Mouse (Mus musculus): ENCODE results near the gene Psmb11.

Gene Psmb11

DNA sequence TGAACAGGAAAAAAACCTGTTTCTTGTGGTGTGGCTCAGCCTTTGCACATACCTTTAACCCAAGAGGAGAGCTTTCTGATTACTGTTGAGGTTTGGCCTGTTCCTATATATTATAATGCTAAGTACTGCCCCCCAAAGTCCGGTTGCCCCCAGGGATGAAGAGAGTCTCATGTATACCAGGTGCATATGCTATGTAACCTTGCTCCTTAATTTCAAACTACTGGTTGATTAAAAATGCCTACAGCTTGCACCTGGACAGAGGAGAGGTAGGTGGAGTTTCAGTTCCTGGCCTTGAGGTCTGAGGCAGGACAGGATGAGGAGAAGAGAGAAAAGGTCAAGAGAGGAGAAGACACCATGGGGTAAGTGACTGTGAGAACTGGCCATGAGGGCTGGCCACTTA is at the start of gene Psmb11:
TSS of gene Psmb11 (plus strand) at position 301 of the 400 bp plus-strand sequence.
- no peak for DNase-seq (ENCODE audit: low spot score in 2 of 2)

DNA sequence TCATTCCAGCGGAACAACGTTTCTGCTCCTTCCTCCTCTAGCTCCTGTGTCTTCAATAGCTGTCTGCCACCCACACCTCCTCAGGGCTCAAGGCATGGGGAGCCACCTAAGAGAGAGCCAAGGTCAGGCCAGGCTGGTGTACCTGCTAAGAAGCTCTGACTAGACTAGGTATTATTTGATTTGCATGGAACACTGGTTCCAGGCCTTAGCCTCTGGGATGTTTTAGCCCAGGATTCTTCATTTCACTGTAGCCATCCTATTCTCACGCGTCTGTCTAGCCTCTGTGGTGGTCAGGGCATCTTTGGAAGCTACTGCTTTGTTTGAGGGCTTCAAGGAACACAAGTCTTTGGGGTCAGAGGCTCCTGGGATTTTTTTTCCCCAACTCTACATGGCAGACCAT is 49.1 kb upstream of the Psmb11 start:
- DNase-seq (ENCODE audit: low spot score in 2 of 2), result no peak

- DNase-seq (ENCODE audit: low spot score in 2 of 2), result no peak
These were observed 48.2 kb upstream of the Psmb11 start for GRCm38 (mm10) chr14:54572790-54573736.

DNA sequence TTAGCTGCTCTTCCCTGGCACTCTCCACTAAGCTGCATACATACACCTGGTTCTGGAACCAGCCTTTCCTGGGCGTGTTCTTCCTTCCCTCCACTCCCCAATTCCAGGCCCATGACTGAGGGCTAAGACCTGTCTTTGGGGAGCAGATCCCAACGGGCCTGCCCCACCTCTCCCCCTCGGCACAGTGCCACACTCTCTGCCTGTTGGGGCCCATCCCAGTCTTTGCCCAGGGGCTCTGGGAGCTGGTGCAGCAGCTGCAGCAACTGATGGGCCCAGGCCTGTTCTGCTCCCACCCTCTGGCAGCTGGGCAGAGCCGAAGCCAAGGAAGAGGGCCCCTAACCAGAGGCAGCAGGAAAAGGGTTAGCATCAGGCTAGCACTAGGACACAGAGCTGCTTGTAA is 47.0 kb upstream of the Psmb11 start:
- no peak for DNase-seq (ENCODE audit: low spot score in 2 of 2)

DNA sequence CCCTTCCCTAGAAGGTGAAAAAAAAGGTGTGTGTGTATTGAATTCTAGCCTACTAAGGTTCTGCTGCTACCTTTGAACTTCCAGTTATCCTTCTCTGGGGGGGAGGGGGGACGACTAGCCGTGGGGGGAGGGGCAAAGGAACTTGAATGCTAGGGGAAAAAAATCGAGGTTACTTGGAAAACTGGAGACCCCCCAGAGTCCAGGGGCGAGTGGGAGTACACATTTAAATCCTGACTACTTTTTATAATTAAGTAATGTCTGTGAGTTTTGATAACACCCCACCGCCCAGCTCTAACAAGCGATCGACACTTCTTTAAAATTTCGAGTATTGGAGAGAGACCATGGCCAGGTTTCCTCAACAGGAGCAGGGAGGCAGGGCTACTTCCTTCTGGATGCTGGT is 46.2 kb upstream of the Psmb11 start:
- DNase-seq (ENCODE audit: low spot score in 2 of 2), result no peak

DNA sequence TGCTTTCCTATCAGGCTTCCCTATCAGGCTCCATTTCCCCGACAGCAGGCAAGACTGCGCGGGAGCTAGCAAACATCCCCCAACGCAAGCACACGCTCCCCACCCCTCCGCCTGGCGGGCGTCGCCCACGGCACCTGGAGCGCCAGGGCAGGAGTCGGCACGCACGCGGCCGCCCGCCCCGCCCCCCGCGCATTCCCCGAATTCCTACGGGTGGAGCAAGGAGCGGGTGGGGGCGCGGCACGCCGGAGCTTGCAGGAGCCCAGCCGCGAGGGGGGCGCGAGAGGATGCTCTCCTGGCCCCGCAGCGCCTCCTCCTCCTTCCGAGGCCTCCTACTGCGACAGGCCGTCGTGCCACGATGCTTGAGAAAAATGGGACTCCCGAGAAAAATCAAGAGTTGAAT is 45.6 kb upstream of the Psmb11 start:
- no peak for DNase-seq (ENCODE audit: low spot score in 2 of 2)

GRCm38 (mm10) chr14:54576241-54577088 is 44.8 kb upstream of the Psmb11 start:
- DNase-seq (ENCODE audit: low spot score in 2 of 2), result peak in 1 of 2 experiments; percentile 9

- DNase-seq (ENCODE audit: low spot score in 2 of 2), result peak in 1 of 2 experiments; percentile 18
These were observed 43.9 kb upstream of the Psmb11 start, which contains the start of gene Ajuba for GRCm38 (mm10) chr14:54577089-54577982. Gene Ajuba (minus strand): TSS chr14:54577558.

DNA sequence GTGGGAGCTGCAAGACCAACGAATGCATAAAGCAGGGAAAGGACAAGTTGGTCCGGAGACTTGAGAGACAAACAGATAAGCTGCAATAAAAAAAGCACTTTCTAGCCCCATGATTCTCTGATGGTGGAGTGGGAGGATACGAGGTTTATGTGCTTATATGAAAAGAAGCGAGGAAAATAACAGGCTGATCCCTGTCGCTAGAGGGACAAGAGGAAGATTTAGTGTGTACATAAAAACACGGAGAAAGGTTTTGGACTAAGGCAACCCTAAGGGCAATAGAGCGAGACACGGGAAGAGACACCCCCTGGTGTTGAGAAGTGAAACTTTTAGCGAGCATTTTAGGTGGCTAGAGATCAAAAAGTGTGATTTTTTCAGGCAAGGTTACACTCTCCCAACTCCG is 43.2 kb upstream of the Psmb11 start:
- DNase-seq (ENCODE audit: low spot score in 2 of 2), result peak; percentile 44 to 46

DNA sequence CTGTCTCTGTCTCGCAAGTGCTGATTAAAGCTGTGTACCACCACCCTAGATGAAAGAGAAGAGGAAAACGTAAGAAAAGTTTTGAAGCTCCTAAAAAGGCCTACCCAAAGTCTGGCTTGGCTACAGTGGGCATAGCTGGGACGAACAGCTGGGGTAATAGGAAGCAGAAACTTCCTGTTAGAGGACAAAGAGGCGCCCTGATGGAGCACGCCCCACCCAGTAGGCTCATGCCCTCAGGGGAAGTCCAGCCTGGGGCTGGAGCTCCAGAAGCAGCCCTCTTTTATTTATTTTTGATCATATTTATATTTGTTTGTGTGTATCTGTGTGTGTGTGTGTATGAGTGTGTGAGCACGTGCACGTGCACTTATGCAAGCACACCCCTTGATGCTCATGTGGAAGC is 41.6 kb upstream of the Psmb11 start:
- no peak for DNase-seq (ENCODE audit: low spot score in 2 of 2)

GRCm38 (mm10) chr14:54582536-54582935 is 38.7 kb upstream of the Psmb11 start:
- DNase-seq (ENCODE audit: low spot score in 2 of 2), result no peak

DNA sequence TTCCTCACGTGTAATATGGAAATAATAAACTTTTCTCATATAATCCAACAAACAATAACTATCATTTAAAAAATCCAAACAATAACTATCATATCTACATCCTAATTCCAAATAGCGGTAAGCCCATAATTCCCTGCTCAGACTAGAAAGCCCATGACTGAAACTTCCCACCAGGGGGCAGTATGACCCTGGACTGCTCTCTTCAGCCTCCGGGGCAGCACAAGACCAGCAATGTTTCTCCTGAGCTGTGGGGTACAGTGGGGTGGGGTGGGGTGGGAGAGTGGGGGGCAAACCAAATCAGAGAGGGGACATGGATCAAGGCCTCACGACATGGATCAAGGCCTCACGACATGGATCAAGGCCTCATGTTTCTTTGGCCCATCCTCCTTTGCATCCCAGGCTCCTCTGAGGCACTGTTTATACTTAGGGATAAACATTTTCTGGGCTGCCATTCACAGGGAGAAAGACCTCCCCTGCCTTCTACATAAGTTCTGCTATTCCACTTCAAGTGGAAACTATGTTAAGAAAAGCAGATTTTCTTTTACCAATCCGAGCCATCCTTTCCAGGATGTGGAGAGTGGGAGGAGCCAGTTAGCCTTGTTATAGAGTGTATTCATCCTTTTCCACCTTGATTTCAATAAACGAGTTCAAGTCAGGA is 37.4 kb upstream of the Psmb11 start:
- DNase-seq (ENCODE audit: low spot score in 2 of 2), result peak; percentile 35 to 49

GRCm38 (mm10) chr14:54591056-54591455 is 30.2 kb upstream of the Psmb11 start:
- DNase-seq (ENCODE audit: low spot score in 2 of 2), result no peak

DNA sequence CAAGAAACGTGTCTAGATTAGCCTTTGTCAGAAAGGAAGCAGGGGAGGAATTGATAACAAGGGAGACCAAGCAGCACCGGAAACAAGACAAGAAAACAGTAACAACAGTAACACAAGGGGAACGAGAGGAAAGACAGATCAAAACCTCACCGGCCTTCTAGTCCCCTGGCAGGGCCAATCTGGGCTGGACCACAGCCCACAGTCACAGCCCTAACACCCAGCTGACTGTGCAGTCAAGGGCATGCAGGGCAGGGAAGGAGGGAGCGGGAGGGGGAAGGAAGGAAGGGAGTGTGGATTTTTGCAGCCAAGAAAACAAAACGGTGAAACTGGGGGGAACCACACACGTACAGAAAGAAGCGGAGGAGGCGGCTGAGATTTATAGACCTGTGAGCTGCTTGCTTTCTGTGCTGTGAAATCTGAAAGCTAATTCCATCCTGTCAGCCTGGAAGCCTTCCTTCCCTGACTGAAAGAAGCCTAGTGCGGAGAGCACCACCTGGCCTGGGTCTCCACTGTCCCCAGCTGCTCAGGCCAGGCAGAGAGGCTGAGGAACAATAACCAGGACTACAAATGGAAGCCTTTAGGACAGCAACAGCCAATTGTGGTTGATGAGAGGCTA is 28.8 kb upstream of the Psmb11 start:
- DNase-seq (ENCODE audit: low spot score in 2 of 2), result no peak

DNA sequence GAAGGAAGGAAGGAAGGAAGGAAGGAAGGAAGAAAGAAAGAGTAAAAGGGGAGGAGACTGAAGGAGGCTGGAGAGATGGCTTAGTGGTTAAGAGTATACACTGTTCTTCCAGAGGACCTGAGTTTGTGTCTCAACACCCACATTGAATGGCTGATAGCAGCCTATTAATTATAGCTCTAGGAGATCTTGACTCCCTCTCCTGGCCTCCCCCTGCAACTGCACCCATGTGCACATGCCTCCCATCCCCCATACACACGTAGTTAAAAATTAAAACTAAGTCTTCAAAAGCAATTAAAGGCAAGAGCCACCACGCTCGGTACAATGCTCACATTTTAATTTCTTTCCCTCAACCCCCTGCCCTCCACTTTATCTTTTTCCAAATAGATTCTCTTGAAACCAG is 27.2 kb upstream of the Psmb11 start:
- DNase-seq (ENCODE audit: low spot score in 2 of 2), result no peak

DNA sequence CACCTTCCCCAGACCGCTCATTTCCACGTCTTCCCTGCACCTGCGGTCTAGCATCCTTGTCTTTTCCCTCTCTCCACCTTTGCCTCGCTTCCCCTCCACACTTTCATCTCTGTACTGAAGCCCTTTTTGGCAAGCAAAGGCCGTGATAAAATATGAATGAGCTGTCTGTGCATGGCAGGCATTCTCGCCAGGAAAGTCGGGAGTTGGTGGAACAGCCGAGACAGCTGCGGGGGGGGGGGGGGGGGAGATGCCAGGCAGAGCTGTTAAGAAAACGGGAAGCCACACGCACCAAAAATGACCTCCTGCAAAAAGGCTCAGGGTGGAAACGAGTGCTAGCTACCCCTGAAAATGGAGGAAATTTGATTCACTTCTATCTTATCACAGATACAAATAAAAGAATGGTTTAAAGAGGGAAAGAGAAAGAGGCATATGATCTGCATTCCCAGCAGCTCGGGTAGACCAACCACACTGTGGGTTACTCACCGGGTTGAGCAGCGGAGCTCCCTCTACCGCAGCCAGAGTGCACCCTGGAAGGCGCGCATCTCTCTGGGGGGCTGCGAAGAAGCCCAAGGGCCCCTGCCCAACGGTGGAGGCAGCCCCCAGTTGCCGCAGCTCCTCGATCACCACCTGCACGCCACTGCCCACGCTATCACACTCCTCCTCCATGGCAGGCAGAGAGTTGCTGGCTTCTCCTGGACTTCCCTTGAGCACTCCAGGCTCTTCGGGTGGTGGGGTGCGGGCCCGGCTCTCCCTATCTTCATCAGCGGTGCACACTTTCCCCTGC is 26.4 kb upstream of the Psmb11 start:
- DNase-seq (ENCODE audit: low spot score in 2 of 2), result no peak

GRCm38 (mm10) chr14:54597084-54597483 is 24.1 kb upstream of the Psmb11 start:
- no peak for DNase-seq (ENCODE audit: low spot score in 2 of 2)

GRCm38 (mm10) chr14:54601601-54602000 is 19.6 kb upstream of the Psmb11 start:
- no peak for DNase-seq (ENCODE audit: low spot score in 2 of 2)

- DNase-seq (ENCODE audit: low spot score in 2 of 2), result no peak
These were observed 18.6 kb upstream of the Psmb11 start for GRCm38 (mm10) chr14:54602613-54603012.

Measured in natural killer cell, adult 2 months (primary cell).